Mouse (Mus musculus): ENCODE data around the gene Tsc22d1. TPM values are rescaled to one million over a fixed set of nuclear protein-coding genes. Genes with fewer than 3 reads are reported as not detected.
A peak's percentile ranks its signal among the peaks of the same experiment; 100 is the strongest.

Gene Tsc22d1
- polyA plus RNA-seq, 1 experiment from 2014 or later = 894 TPM

- Histone ChIP-seq H3K9ac (no peak overlapping the region), H3K27ac (no peak overlapping the region)
Measured at GRCm38 (mm10) chr14:76487609-76488008, 72.8 kb downstream of the Tsc22d1 start.

GRCm38 (mm10) chr14:76488101-76489044, 73.6 kb downstream of the Tsc22d1 start:
- peak overlapping the region; percentile 55; the same call in 1 of the 2 replicates for H3K27ac ChIP-seq
- H3K9ac ChIP-seq = no peak overlapping the region
- no peak overlapping the region for H3K4me2 ChIP-seq (replicated peaks)
- H3K9me3 ChIP-seq (ENCODE audit: control insufficient read depth, low read length) = no peaks in the 10 kb centered on the region
- H3K4me3 ChIP-seq (replicated peaks; ENCODE audit: low read length) = no peak overlapping the region
- no peaks in the 10 kb centered on the region for H3K27me3 ChIP-seq (ENCODE audit: control insufficient read depth, insufficient read depth, low read length)
- peaks cover 6% of the 10 kb centered on the region; the same call in 1 of the 2 replicates for H3K36me3 ChIP-seq (replicated peaks; ENCODE audit: control insufficient read depth, insufficient read depth)
- 0 out of 2 replicates have a peak, but pooled peaks cover 5% of the 10 kb centered on the region for H3K4me1 ChIP-seq (replicated peaks; ENCODE audit: control insufficient read depth, insufficient read depth, low read length)
- no peak for DNase-seq (ENCODE audit: low spot score)
- WGBS = 76% methylated on average over 18 of the region's 18 CpGs
- ATAC-seq (ENCODE audit: low FRiP score) = no peak

More at GRCm38 (mm10) chr14:76487609-76488008, 72.8 kb downstream of the Tsc22d1 start:
- Histone ChIP-seq H3K27me3 (ENCODE audit: control insufficient read depth, insufficient read depth, low read length) (no peaks in the 10 kb centered on the region), H3K4me3 (replicated peaks; ENCODE audit: low read length) (no peak overlapping the region), H3K9me3 (ENCODE audit: control insufficient read depth, low read length) (no peaks in the 10 kb centered on the region), H3K4me1 (replicated peaks; ENCODE audit: control insufficient read depth, insufficient read depth, low read length) (0 out of 2 replicates have a peak, but pooled peaks cover 5% of the 10 kb centered on the region), H3K4me2 (replicated peaks) (no peak overlapping the region), H3K36me3 (replicated peaks; ENCODE audit: control insufficient read depth, insufficient read depth) (peaks cover 4% of the 10 kb centered on the region; the same call in 1 of the 2 replicates)
- ATAC-seq (ENCODE audit: low FRiP score) = no peak
- no peak for DNase-seq (ENCODE audit: low spot score)
- WGBS = 90% methylated on average over 16 of the region's 16 CpGs

GRCm38 (mm10) chr14:76489128-76489527, 74.4 kb downstream of the Tsc22d1 start:
- no peak overlapping the region for H3K4me2 ChIP-seq (replicated peaks)
- H3K9ac ChIP-seq = no peak overlapping the region
- 0 out of 2 replicates have a peak, but pooled peaks cover 5% of the 10 kb centered on the region for H3K4me1 ChIP-seq (replicated peaks; ENCODE audit: control insufficient read depth, insufficient read depth, low read length)
- H3K9me3 ChIP-seq (ENCODE audit: control insufficient read depth, low read length) = no peaks in the 10 kb centered on the region
- 0 out of 2 replicates have a peak overlapping the region, but pooled peaks have one; percentile 55 for H3K27ac ChIP-seq
- H3K27me3 ChIP-seq (ENCODE audit: control insufficient read depth, insufficient read depth, low read length) = no peaks in the 10 kb centered on the region
- 45% methylated on average over 2 of the region's 2 CpGs for WGBS
- H3K4me3 ChIP-seq (replicated peaks; ENCODE audit: low read length) = no peak overlapping the region
- DNase-seq (ENCODE audit: low spot score) (peak; percentile 54), ATAC-seq (ENCODE audit: low FRiP score) (peak; percentile 79)
- peaks cover 6% of the 10 kb centered on the region for H3K36me3 ChIP-seq (replicated peaks; ENCODE audit: control insufficient read depth, insufficient read depth)

GRCm38 (mm10) chr14:76495022-76495421, 80.3 kb downstream of the Tsc22d1 start:
- H3K4me1 ChIP-seq (replicated peaks; ENCODE audit: control insufficient read depth, insufficient read depth, low read length) = 0 out of 2 replicates have a peak, but pooled peaks cover 2% of the 10 kb centered on the region
- peaks cover 6% of the 10 kb centered on the region for H3K36me3 ChIP-seq (replicated peaks; ENCODE audit: control insufficient read depth, insufficient read depth)
- H3K27me3 ChIP-seq (ENCODE audit: control insufficient read depth, insufficient read depth, low read length) = no peaks in the 10 kb centered on the region
- H3K4me2 ChIP-seq (replicated peaks) = no peak overlapping the region
- H3K9ac ChIP-seq = no peak overlapping the region
- ATAC-seq (ENCODE audit: low FRiP score) (peak; percentile 24; the same call in 1 of the 2 replicates), DNase-seq (ENCODE audit: low spot score) (no peak)
- H3K9me3 ChIP-seq (ENCODE audit: control insufficient read depth, low read length) = no peaks in the 10 kb centered on the region
- no peak overlapping the region for H3K4me3 ChIP-seq (replicated peaks; ENCODE audit: low read length)
- H3K27ac ChIP-seq = no peak overlapping the region
- WGBS = 64% methylated on average over 5 of the region's 5 CpGs

GRCm38 (mm10) chr14:76497187-76497586, 82.4 kb downstream of the Tsc22d1 start:
- ATAC-seq (ENCODE audit: low FRiP score) (no peak), DNase-seq (ENCODE audit: low spot score) (no peak)
- peaks cover 6% of the 10 kb centered on the region for H3K36me3 ChIP-seq (replicated peaks; ENCODE audit: control insufficient read depth, insufficient read depth)
- no peaks in the 10 kb centered on the region for H3K9me3 ChIP-seq (ENCODE audit: control insufficient read depth, low read length)
- H3K27me3 ChIP-seq (ENCODE audit: control insufficient read depth, insufficient read depth, low read length) = no peaks in the 10 kb centered on the region
- no peak overlapping the region for H3K9ac ChIP-seq
- 0 out of 2 replicates have a peak, but pooled peaks cover 5% of the 10 kb centered on the region for H3K4me1 ChIP-seq (replicated peaks; ENCODE audit: control insufficient read depth, insufficient read depth, low read length)
- 53% methylated on average over 9 of the region's 9 CpGs for WGBS
- no peak overlapping the region for H3K4me2 ChIP-seq (replicated peaks)
- H3K27ac ChIP-seq = no peak overlapping the region
- H3K4me3 ChIP-seq (replicated peaks; ENCODE audit: low read length) = no peak overlapping the region

- Histone ChIP-seq H3K9ac (no peak overlapping the region), H3K4me2 (replicated peaks) (no peak overlapping the region), H3K4me1 (replicated peaks; ENCODE audit: control insufficient read depth, insufficient read depth, low read length) (0 out of 2 replicates have a peak, but pooled peaks cover 5% of the 10 kb centered on the region), H3K27ac (no peak overlapping the region), H3K9me3 (ENCODE audit: control insufficient read depth, low read length) (no peaks in the 10 kb centered on the region), H3K27me3 (ENCODE audit: control insufficient read depth, insufficient read depth, low read length) (no peaks in the 10 kb centered on the region), H3K36me3 (replicated peaks; ENCODE audit: control insufficient read depth, insufficient read depth) (no peaks in the 10 kb centered on the region; the same call in 1 of the 2 replicates), H3K4me3 (replicated peaks; ENCODE audit: low read length) (no peak overlapping the region)
- ATAC-seq (ENCODE audit: low FRiP score) (no peak), DNase-seq (ENCODE audit: low spot score) (no peak)
- WGBS = 62% methylated on average over 7 of the region's 7 CpGs
Measured at GRCm38 (mm10) chr14:76498210-76498609, 83.4 kb downstream of the Tsc22d1 start.

- Histone ChIP-seq H3K4me2 (replicated peaks) (no peak overlapping the region), H3K27me3 (ENCODE audit: control insufficient read depth, insufficient read depth, low read length) (no peaks in the 10 kb centered on the region), H3K4me3 (replicated peaks; ENCODE audit: low read length) (no peak overlapping the region), H3K27ac (no peak overlapping the region), H3K9me3 (ENCODE audit: control insufficient read depth, low read length) (no peaks in the 10 kb centered on the region), H3K36me3 (replicated peaks; ENCODE audit: control insufficient read depth, insufficient read depth) (no peaks in the 10 kb centered on the region), H3K9ac (no peak overlapping the region), H3K4me1 (replicated peaks; ENCODE audit: control insufficient read depth, insufficient read depth, low read length) (peaks cover 10% of the 10 kb centered on the region; the same call in 1 of the 2 replicates)
- ATAC-seq (ENCODE audit: low FRiP score) (no peak), DNase-seq (ENCODE audit: low spot score) (no peak)
- 81% methylated on average over 6 of the region's 6 CpGs for WGBS
Measured at GRCm38 (mm10) chr14:76499492-76499891, 84.7 kb downstream of the Tsc22d1 start.

- Histone ChIP-seq H3K4me2 (replicated peaks) (no peak overlapping the region), H3K27me3 (ENCODE audit: control insufficient read depth, insufficient read depth, low read length) (no peaks in the 10 kb centered on the region), H3K27ac (peak overlapping the region; percentile 60; the same call in 1 of the 2 replicates), H3K9me3 (ENCODE audit: control insufficient read depth, low read length) (no peaks in the 10 kb centered on the region), H3K4me3 (replicated peaks; ENCODE audit: low read length) (no peak overlapping the region), H3K36me3 (replicated peaks; ENCODE audit: control insufficient read depth, insufficient read depth) (no peaks in the 10 kb centered on the region), H3K4me1 (replicated peaks; ENCODE audit: control insufficient read depth, insufficient read depth, low read length) (peaks cover 10% of the 10 kb centered on the region; the same call in 1 of the 2 replicates), H3K9ac (0 out of 2 replicates have a peak overlapping the region, but pooled peaks have one; percentile 46)
- DNase-seq (ENCODE audit: low spot score) (no peak), ATAC-seq (ENCODE audit: low FRiP score) (no peak)
- 21% methylated on average over 5 of the region's 5 CpGs for WGBS
Measured at GRCm38 (mm10) chr14:76500036-76500435, 85.3 kb downstream of the Tsc22d1 start.

GRCm38 (mm10) chr14:76503231-76503851, 88.6 kb downstream of the Tsc22d1 start:
- peaks cover 29% of the 10 kb centered on the region for H3K4me1 ChIP-seq (replicated peaks; ENCODE audit: control insufficient read depth, insufficient read depth, low read length)
- H3K36me3 ChIP-seq (replicated peaks; ENCODE audit: control insufficient read depth, insufficient read depth) = peaks cover 21% of the 10 kb centered on the region
- H3K9me3 ChIP-seq (ENCODE audit: control insufficient read depth, low read length) = no peaks in the 10 kb centered on the region
- peak overlapping the region; percentile 98 for H3K4me2 ChIP-seq (replicated peaks)
- H3K27me3 ChIP-seq (ENCODE audit: control insufficient read depth, insufficient read depth, low read length) = no peaks in the 10 kb centered on the region
- H3K27ac ChIP-seq = peak overlapping the region; percentile 100
- ATAC-seq (ENCODE audit: low FRiP score) (no peak), DNase-seq (ENCODE audit: low spot score) (peak; percentile 91)
- WGBS = 3% methylated on average over 13 of the region's 13 CpGs
- peak overlapping the region; percentile 78 for H3K4me3 ChIP-seq (replicated peaks; ENCODE audit: low read length)
- H3K9ac ChIP-seq = peak overlapping the region; percentile 99

All from hindbrain, embryonic 14.5 days (tissue).